Mouse (Mus musculus): ENCODE results near the gene Utp4.
"Not testable (repeated sequence)": the region's sequence is repeated elsewhere in the genome, so short reads cannot be mapped to it uniquely, and the experiment has no call there.

The Utp4 gene

DNA sequence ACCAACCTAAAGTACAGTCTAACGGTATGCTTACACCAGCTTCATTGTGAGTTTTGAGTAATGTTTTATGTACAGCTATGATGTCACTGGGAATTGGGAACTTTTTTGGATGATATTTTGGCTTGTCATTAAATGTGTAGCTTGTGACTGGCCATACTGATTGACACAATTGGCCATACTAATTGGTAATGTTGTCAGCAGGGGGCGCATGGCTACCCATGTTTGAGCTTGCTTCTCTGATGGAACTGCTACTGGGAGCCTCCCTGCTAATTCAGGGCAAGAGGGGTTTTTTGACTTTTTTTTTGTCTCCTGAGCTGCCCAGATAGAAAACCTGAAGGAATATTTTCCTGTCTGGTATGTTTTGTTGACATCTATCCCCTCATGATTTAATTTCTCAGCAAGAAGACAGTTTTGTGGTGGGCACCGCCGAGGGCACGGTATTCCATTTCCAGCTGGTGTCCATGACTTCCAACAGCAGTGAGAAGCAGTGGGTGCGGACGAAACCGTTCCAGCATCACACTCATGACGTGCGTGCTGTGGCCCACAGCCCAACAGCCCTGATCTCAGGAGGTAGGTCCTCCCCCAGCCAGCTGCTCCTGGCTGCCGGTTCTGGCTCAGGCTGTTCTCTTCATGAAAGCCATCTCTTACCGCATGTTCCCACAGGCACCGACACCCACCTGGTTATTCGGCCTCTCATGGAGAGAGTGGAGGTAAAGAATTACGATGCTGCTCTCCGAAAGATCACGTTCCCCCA lies 12.5 kb downstream of the Utp4 start:
- DNase-seq (ENCODE audit: low spot score in 2 of 2): peak; percentile 82 to 89

DNA sequence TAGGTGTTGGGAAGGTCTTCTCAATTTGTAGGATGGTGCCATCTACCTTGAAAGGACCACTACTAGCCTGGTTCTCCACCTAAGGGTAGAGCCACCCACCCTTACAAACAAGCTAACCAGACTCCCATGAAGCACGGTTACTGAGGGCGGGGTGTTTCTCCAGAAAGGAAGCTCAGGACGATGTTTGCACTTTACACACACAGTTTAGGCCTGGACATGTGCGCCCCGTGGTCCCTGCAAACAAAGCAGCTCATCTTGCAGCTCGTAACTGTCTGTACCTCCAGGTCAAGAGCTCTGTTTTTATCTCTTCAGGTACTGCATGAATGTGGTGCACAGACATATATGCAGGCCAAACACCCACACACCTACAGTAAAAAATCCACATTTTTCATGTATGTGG lies 13.2 kb downstream of the Utp4 start:
- DNase-seq (ENCODE audit: low spot score in 2 of 2): no peak

DNA sequence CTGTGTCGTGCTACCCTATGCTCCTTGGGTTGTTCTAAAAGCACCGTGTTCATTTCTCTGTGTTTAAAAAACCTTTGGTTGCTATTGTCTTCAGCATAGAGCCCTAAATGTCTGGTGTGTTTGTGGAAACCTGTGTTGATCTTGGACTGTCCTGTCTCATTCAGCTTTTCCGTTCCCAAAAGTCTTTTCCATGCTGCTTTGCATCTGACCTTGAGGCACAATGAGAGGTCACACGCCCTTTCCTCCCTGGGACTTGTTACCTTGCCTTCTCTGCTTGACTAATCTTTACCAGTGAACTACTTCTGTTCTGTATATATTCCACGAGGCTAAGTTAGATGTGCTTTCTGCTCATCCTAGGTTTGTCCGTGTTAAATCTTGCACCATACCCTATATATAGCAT lies 14.0 kb downstream of the Utp4 start:
- no peak for DNase-seq (ENCODE audit: low spot score in 2 of 2)

DNA sequence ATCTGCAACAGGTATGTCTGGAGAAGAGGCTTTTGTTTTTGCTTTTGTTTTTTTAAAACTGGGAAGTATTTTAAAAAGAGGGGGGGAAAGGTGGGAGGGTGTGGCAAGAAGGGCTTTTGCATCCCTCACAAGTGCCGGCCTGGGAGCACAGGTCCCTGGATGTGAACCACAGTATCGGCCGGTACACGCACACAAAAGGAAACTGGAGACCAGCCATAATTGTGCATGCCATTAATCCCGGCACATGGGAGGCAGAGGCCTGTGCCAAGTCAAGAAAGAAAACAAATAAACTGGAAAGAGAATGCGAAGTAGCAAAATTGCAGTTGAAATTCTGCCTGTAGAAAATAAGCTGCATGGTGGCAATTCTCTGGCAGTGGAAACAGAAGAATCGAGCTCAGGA lies 14.9 kb downstream of the Utp4 start:
- no peak for DNase-seq (ENCODE audit: low spot score in 2 of 2)

DNA sequence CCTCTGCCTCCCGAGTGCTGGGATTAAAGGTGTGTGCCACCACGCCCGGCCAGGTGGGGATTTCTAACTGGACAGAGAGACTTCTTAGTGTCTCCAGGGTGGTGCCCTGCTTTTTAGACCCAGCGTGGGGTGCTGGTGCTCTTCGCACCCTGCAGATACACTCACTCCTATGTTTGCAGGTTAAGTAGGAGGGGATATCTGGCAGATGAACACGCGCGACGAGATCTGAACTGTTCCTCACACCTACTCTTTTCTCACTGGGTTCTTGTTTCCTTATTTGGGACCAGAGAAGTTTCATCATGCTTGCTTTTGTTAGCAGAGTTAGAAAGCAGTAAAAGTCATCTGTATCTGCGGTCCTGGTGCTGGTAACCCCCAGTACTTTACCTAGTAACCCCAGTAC lies 20.2 kb downstream of the Utp4 start:
- DNase-seq (ENCODE audit: low spot score in 2 of 2): peak in 1 of 2 experiments; percentile 49

DNA sequence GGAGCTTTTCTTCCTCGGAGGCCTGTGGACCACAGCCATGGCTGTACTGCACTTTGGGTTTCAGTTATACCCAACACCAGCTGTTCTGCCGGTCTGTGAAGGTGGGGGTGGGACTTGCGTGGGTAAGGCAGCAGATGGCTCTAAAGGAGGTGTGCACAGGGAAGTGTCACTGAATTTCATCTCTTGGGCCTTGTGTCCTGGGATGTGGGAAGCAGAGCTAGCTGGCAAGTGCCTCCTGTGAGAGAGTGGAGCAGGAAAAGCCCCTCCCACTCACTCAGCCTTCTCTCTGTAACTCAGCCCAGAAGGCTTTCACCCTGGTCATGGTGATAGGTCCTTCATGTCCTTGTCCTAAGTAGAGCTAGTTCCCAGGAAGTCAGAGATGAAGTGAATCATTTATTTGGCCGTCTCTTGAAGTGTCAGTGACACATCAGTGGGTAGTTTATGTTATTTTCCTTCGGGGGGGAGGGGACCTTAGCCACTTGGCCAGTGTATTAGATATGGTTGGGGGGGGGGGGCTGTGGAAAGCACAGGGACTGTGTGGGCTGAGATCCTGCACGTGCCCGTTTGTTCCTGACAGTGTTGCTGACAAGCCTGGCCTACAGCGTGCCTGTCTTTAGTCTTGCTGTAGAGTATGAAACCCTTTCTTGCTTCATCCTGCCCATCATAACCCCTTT lies 26.4 kb downstream of the Utp4 start:
- peak; percentile 74 to 86 for DNase-seq (ENCODE audit: low spot score in 2 of 2)

DNA sequence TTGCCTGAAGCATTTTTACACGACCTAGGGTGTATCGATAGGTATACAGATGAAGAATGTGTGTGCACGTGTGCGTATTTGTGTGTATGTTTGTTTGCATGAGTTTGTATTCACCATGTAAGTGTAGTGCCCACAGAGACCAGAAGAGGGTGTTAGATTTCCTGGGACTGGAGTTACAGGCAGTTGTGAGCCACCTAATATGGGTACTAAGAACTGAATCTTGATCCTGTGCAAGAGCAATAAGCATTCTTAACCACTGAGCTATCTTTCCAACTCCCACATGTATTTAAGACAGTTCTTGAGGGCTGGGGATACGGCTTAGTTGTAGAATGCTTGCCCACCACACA lies 26.9 kb downstream of the Utp4 start:
- no peak for DNase-seq (ENCODE audit: low spot score in 2 of 2)

DNA sequence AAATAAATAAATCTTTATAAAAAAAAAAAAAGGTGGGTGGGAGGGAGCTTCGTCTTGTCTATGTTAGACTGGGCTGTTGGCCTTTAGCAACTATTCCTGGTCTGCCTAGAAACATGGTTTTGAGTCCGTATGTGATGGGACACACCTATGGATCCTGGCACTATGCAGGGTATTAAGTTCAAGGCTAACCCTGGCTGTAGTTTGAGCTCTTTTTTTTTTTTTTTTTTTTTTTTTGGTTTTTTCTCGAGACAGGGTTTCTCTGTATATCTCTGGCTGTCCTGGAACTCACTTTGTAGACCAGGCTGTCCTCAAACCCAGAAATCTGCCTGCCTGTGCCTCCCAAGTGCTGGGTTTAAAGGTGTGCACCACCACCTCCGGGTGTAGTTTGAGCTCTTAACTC lies 30.6 kb downstream of the Utp4 start:
- DNase-seq (ENCODE audit: low spot score in 2 of 2): no peak

DNA sequence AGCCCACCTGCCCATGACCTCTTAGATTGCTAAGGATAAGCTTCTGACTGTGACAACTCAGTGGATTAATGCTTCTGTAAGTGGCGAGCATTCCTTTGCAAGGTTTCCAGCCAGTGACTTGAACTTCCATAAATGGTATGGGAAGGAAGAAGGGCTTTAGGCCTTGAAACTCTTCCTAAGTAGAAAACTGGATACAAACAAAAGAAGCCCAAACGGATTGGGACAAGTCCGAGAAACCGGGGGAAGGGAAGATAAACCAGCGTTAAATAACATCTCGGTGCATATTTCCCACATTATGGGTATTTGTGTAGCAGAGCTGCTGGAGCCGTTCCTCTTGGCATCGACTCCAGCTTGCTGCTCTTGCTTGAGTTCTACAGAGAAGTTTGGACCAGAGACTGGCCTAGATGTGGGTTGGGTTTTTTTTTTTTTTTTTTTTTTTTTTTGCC lies 31.5 kb downstream of the Utp4 start:
- peak in 1 of 2 experiments; percentile 64 for DNase-seq (ENCODE audit: low spot score in 2 of 2)

DNA sequence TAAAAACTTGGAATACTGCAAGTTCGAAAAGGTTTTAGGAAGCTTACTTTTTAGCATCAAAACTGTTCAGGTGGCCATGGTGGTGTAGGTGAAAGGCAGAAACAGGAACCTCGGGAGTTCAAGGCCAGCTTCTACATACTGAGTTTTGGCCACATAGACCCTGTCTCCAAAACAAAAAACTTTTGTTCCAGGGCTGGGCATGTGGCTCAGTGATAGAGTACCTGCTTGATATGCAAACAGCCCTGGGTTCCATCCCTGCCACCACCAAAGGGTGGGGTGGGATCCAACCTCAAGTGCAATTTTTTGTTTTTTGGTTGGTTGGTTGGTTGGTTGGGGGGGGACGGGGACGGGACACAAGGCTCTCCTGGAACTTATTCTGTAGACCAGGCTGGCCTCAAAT lies 32.0 kb downstream of the Utp4 start:
- DNase-seq (ENCODE audit: low spot score in 2 of 2): no peak

DNA sequence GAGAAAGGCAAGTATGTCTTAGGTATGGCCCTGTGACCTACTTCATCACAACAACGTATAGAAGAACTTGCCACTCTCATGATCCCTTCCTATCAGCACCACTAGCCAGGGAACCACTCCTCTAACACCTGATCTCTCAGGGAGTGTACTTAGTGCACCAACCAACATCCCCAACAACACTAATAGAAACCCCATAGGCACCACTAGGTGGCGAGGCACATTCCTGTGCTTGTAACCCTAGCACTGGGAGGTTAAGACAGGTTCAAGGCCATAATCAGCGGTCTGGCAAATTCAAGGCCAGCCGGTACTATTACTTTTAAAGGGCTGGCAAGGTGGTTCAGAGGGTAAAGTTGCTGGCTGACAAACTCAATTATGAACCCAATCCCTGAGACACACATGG lies 33.8 kb downstream of the Utp4 start:
- no peak for DNase-seq (ENCODE audit: low spot score in 2 of 2)

DNA sequence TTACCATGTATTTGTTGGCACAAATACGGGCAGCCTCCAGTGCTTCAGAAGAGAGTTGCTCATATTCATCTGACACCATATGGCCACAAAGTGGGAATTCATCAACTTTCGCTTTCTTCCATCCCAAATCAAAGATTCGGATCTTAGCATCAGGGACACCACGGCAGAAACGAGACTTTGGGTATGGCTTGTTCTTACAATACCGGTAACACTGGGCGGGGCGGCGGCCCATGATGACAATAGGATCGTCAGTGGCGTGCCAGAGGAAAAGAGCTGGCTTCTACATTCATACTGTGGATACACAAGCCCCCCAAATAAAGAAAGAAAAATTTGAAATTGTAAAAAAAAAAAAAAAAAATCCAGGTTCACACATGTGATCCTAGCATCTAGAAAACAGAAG lies 34.7 kb downstream of the Utp4 start:
- not testable (repeated sequence) for DNase-seq (ENCODE audit: low spot score in 2 of 2)

DNA sequence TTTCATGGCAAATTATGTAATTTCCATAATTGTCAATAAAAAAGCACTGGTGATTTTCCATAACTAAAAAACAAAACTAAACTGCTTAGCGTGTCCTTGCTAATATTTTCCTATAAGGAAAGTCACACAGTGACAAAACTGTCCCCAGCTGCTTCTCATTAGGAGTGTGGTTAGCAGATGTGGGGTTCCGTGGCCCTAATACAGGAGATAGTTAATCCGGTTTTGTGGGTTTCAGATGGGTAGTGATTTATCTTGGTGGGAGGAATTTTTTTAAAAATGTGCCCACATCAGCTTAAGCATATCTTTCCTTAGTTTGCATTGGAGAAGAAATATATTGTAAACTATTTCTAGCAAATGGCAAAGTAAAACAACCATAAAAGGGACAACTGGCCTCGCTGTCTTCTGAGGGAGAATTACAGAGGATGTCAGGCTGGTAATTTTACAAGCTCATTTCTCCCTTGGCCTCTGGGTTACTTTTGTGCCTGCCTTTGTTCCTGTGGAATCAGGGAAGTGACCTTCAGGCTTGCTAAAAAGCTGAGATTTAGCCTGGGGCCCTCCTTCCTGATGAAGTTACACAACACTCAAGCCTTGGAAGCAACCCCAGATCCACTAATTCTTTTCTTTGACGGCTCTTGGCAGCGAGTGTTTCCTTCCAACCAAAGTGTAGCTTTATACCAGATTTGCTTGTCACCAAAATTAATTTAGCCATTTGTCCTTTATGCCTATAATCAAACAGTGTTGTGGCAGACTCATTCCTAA lies 35.9 kb downstream of the Utp4 start:
- no peak for DNase-seq (ENCODE audit: low spot score in 2 of 2)

DNA sequence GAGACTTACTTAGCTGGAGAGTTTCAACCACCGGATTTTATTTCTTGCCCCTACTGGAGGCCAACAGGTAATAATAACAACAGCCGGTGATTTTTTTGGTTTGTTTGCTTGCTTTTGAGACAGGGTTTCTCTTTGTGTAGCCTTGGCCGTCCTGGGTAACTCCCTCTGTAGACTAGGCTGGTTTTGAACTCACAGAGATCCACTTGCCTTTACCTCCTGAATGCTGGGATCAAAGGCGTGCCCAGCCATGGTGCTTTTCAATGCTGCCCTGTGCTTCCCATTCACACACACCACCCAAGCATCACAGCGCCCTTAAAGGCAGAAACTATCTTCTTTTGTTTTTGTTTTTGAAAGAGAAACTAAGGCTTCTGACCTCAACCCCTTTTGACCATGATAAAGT lies 36.5 kb downstream of the Utp4 start:
- no peak for DNase-seq (ENCODE audit: low spot score in 2 of 2)

DNA sequence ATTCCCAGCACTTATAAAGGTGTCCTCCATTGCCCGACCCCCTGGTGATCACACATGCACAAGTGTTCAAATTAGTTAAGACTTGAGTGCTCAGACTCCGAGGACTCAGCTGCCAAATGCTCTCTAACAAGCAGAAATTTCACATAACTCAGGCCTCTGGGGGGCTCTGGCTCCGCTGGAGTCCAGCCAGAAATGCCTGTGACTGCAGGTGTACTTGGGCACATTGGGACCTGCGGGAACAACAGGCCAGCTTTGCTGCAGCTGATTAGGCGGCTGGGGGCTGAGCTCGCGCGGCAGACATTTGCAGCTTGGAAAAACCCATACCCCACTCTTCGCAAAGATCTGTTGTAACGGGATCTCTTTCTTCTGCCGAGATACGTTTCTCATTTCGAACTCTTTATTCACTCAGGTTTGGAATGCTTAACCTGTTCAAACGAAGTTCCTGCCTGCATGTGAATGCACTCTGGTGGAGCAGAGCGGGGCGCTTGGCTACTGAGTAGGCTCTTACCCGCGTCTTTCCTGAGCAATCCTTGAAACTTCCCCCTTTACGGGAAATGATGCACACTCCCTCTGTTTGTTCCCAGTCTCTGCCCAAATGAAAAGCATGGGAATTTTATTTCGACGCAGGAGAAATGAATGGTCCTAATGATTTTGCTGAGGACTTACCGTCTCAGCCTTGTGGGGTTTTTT lies 39.1 kb downstream of the Utp4 start:
- DNase-seq (ENCODE audit: low spot score in 2 of 2): no peak

DNA sequence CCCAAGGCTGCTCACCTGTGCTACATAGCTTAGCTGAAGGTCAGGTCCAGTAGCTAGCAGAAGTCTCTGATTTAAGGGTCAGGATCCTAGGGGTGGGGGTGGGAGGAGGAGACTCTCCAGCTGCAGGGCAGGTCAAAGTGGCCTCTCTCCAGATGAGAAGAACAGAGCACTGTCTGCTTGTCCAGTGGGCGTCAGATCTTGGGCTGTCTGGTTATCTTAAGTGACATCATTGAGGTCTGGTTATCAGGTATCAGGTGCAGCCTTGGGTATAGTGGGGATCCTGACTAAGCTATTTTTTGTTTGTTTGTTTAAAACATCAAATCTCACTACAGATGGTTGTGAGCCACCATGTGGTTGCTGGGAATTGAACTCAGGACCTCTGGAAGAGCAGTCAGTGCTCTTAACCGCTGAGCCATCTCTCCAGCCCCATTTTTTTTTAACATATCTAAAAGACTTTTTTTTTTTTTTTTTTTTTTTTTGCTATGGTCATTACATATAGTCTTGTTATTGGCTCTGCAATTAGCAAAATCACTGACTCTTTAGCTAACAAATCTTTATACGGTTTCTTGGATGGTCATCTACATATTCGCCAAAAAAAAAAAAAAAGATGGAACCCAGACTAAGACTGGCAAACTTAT lies 40.2 kb downstream of the Utp4 start:
- DNase-seq (ENCODE audit: low spot score in 2 of 2): no peak

DNA sequence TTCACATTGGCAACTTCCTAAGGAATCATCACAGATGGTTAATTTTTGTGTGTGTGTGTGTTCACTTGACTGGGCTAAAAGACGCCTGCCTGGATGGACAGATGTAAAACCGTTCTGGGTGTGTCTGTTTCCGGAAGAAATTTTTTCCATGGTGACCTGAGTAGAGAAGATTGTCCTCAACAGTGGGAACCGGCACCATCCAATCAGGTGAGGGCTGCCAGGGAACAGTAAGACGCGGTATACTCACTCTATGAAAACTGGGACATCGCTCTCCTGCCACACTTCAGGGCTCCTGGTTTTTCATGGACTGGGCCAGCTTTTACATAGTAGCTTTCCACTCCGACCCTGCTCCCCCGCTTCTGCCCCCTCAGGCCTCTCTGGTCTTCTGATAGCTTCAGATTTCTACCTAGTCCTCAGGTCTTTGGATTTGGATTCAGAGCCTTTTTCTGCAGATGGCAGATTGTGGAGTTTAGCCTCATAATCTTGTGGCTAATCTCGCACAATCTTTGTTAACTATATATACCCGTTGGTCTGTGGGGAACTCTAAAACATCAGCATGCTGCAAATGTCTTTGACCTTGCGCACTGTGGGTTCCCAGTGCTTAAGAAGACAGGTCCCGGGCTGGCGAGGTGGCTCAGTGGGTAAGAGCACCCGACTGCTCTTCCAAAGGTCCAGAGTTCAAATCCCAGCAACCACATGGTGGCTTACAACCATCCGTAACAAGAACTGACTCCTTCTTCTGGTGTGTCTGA lies 41.0 kb downstream of the Utp4 start:
- no peak for DNase-seq (ENCODE audit: low spot score in 2 of 2)

DNA sequence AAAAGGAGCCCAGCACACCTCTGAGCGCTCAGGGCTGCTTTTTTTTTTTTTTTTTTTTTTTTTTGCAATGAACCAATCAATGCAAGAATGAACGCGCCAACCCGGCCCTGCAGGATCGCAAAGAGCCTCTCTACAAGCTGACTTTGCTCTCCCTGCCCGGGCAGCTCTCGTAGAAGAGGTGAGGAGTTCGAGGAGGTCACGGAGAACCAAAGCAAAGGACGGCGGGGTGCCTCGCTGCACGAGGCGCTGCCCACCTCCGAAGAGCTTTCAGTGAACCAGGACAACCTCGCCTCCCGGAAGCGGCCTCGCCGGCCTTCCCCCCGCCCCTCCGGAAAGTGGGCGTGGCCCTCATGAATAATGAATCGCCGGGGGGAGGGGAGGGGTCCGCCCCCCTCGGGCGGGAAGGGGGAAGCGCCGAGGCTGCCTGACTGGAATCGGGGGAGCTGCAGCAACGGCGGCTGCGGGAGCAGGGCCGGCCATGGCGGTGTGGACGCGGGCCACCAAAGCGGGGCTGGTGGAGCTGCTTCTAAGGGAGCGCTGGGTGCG lies 42.0 kb downstream of the Utp4 start, which contains the start of gene Sntb2:
TSS of gene Sntb2 (plus strand) at position 427 of the 546 bp plus-strand sequence.
- peak; percentile 83 to 87 for DNase-seq (ENCODE audit: low spot score in 2 of 2)

DNA sequence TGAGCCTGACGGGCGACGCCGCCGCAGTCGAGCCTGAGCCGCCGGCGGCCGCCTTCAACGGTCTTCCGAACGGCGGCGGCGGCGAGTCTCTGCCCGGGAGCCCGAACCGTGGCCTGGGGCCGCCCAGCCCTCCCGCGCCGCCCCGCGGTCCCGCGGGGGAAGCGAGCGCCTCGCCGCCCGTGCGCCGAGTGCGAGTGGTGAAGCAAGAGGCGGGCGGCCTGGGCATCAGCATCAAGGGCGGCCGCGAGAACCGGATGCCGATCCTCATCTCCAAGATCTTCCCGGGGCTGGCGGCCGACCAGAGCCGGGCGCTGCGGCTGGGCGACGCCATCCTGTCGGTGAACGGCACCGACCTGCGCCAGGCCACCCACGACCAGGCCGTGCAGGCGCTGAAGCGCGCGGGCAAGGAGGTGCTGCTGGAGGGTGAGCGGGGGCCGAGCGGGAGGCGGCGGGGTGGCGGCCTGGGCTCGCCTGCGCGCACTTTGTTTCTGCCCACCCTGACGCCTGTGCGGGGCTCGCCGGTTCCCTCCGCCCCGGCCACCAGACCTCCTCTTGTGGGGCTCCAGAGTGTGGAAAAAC lies 42.6 kb downstream of the Utp4 start:
- DNase-seq (ENCODE audit: low spot score in 2 of 2): no peak

DNA sequence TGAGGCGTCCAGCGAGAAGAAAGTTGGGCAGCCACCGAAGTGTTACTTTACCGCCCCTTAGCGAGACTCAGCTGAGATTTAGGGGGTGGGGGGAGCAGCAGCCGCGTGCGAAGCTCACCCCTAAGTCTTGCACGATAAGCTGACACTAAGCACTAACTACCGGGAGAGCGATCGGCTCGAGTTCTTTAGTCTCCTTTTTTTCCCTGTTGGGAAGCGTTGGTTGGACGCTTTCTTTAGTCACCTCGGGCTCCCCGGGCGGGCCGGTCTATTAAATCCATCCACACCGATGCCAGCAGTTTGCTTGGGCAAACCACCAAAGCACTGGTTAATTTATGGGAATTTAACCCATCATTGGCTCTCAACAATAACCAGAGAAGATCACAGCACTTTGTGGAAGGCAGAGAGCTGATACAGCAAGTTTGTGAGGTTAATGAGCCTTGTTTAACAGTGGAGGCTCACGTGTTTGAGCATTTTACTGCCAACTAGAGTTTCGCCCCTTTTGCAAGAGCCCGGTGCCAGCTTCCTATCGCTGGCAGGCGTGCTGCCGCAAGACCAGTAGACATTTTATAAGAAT lies 43.1 kb downstream of the Utp4 start:
- peak in 1 of 2 experiments; percentile 54 for DNase-seq (ENCODE audit: low spot score in 2 of 2)
